Mouse (Mus musculus) embryonic facial prominence, embryonic 13.5 days (tissue): ENCODE data around the gene Ssx2ip. TPM values are rescaled to one million over a fixed set of nuclear protein-coding genes. Genes with fewer than 3 reads are reported as not detected.
"Not testable (repeated sequence)": the region's sequence is repeated elsewhere in the genome, so short reads cannot be mapped to it uniquely, and the experiment has no call there.

Experiments
- ATAC-seq: fragments of 200-750 bp; cut with Nextera tagmentation; 2 replicates; pipeline ENCODE4 v1.8.0; 2017; ENCODE audit warnings: low read depth; ENCODE audit not compliant: insufficient number of reproducible peaks, insufficient read depth, low FRiP score, low TSS enrichment
- H3K27ac ChIP-seq: fragments of 300-500 bp; sonication (generic); 2 replicates; pipeline ENCODE4 v1.5.1; 2015; ENCODE audit warnings: moderate library complexity, mild to moderate bottlenecking, inconsistent platforms
- H3K27me3 ChIP-seq: fragments of 300-500 bp; sonication (generic); 2 replicates; pipeline ENCODE4 v1.6.1; 2015; ENCODE audit warnings: mild to moderate bottlenecking, inconsistent platforms
- H3K36me3 ChIP-seq: fragments of 300-500 bp; sonication (generic); 2 replicates; pipeline ENCODE4 v1.6.1; 2015; ENCODE audit warnings: mild to moderate bottlenecking, inconsistent platforms
- H3K4me1 ChIP-seq: fragments of 300-500 bp; sonication (generic); 2 replicates; pipeline ENCODE4 v1.6.1; 2015; ENCODE audit warnings: inconsistent platforms
- H3K4me2 ChIP-seq: fragments of 300-500 bp; sonication (generic); 2 replicates; pipeline ENCODE4 v1.6.1; 2015; ENCODE audit warnings: moderate library complexity, mild to moderate bottlenecking, inconsistent platforms
- H3K4me3 ChIP-seq: fragments of 300-500 bp; sonication (generic); 2 replicates; pipeline ENCODE4 v1.5.1; 2015; ENCODE audit warnings: mild to moderate bottlenecking, inconsistent platforms
- H3K9ac ChIP-seq: fragments of 300-500 bp; sonication (generic); 2 replicates; pipeline ENCODE4 v1.6.1; 2015; ENCODE audit warnings: mild to moderate bottlenecking, inconsistent platforms
- H3K9me3 ChIP-seq: fragments of 300-500 bp; sonication (generic); 2 replicates; pipeline ENCODE4 v1.6.1; 2016; ENCODE audit warnings: inconsistent platforms
- WGBS: fragments of 180-500 bp; shearing (Covaris S2); methylation state at CpG from one replicate; pipeline ENCODE4 v1.1.7; 2015; ENCODE audit warnings: mixed read lengths; 5-methylcytosine and 5-hydroxymethylcytosine counted together
- polyA plus RNA-seq: library from polyadenylated mRNA; unstranded; fragments of >200 nt; fragmentation: Nextera tagmentation; extraction: Ambion mirVana; gene quantifications from 2 replicates; pipeline ENCODE4 v1.2.1, GENCODE M21; 2015

Gene Ssx2ip
- polyA plus RNA-seq, 1 experiment from 2014 or later: 22.1 TPM

DNA sequence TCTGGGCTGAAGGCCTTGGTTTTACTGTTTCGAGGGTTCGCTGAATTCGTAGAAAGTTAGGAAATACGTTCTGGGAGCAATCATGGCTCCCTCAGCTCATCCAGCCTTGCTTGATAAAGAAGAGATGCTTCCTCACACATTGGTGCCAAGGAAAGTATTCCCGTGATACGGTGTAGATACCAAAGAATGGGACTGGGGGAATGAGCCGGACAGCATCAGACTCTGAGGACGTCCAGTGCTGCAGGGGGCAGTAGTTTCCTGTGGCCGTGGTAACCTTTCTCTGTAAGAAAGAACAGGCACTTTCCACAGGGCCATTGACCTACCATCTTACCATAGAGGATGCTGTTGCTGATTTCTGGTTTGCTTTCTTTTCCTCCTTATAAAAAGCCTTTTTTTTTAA, 15.1 kb downstream of the Ssx2ip start:
- Histone ChIP-seq H3K4me2 (no peak overlapping the region), H3K4me3 (no peak overlapping the region), H3K9ac (no peak overlapping the region), H3K27ac (no peak overlapping the region), H3K36me3 (peaks cover 44% of the 10 kb centered on the region), H3K27me3 (no peaks in the 10 kb centered on the region), H3K9me3 (no peaks in the 10 kb centered on the region), H3K4me1 (peaks cover 3% of the 10 kb centered on the region; the same call in 1 of the 2 replicates)
- WGBS: 92% methylated on average over 9 of the region's 9 CpGs
- no peak for ATAC-seq

- ATAC-seq: no peak
- peaks cover 4% of the 10 kb centered on the region; the same call in 1 of the 2 replicates for H3K4me1 ChIP-seq
- peaks cover 44% of the 10 kb centered on the region for H3K36me3 ChIP-seq
Measured at GRCm38 (mm10) chr3:146419992-146420537, 15.6 kb downstream of the Ssx2ip start.

DNA sequence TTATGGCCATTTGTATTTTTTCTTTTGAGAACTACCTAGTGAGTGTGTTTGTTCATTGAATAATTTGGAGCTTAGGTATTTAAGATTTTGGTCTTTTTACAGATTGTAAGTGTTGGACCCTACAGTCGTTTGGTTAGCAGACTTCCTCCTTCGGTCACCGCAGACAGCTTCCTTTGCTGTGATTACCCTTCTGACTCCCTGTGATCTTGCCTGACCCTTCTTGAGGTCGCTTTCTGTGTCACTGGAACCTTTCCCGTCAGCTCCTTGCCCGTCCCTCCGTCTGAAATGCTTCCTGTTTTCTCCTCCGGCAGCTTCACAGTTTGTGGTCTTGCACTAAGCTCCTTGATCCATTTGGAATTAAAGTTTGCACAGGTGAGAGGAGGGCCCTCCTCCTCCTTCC, 17.3 kb downstream of the Ssx2ip start:
- Histone ChIP-seq H3K4me2 (no peak overlapping the region), H3K36me3 (peaks cover 48% of the 10 kb centered on the region), H3K27ac (no peak overlapping the region), H3K4me3 (no peak overlapping the region), H3K27me3 (no peaks in the 10 kb centered on the region), H3K9ac (no peak overlapping the region), H3K9me3 (no peaks in the 10 kb centered on the region), H3K4me1 (peaks cover 4% of the 10 kb centered on the region; the same call in 1 of the 2 replicates)
- no peak for ATAC-seq
- 31% methylated on average over 8 of the region's 8 CpGs for WGBS

More at GRCm38 (mm10) chr3:146419992-146420537, 15.6 kb downstream of the Ssx2ip start:
- Histone ChIP-seq H3K9ac (no peak overlapping the region), H3K4me2 (no peak overlapping the region), H3K27me3 (no peaks in the 10 kb centered on the region), H3K9me3 (no peaks in the 10 kb centered on the region), H3K4me3 (no peak overlapping the region), H3K27ac (no peak overlapping the region)
- 93% methylated on average over 15 of the region's 15 CpGs for WGBS

- no peak for ATAC-seq
- Histone ChIP-seq H3K4me2 (no peak overlapping the region), H3K4me1 (peaks cover 4% of the 10 kb centered on the region; the same call in 1 of the 2 replicates), H3K4me3 (no peak overlapping the region), H3K27me3 (no peaks in the 10 kb centered on the region), H3K36me3 (peaks cover 52% of the 10 kb centered on the region), H3K9me3 (no peaks in the 10 kb centered on the region), H3K27ac (no peak overlapping the region), H3K9ac (no peak overlapping the region)
- 82% methylated on average over 7 of the region's 7 CpGs for whole genome bisulfite sequencing
Measured at GRCm38 (mm10) chr3:146423710-146424109, 19.3 kb downstream of the Ssx2ip start.

- no peak overlapping the region for H3K9ac ChIP-seq
- peaks cover 4% of the 10 kb centered on the region; the same call in 1 of the 2 replicates for H3K4me1 ChIP-seq
- H3K27ac ChIP-seq: no peak overlapping the region
- no peak for ATAC-seq
- 68% methylated on average over 7 of the region's 7 CpGs for WGBS
- no peaks in the 10 kb centered on the region for H3K27me3 ChIP-seq
- no peak overlapping the region for H3K4me2 ChIP-seq
- H3K4me3 ChIP-seq: no peak overlapping the region
- H3K9me3 ChIP-seq: no peaks in the 10 kb centered on the region
- peaks cover 50% of the 10 kb centered on the region for H3K36me3 ChIP-seq
Measured at GRCm38 (mm10) chr3:146424306-146424900, 20.0 kb downstream of the Ssx2ip start.

GRCm38 (mm10) chr3:146425902-146426301, 21.5 kb downstream of the Ssx2ip start:
- no peak overlapping the region for H3K4me3 ChIP-seq
- no peak for ATAC-seq
- peaks cover 4% of the 10 kb centered on the region; the same call in 1 of the 2 replicates for H3K4me1 ChIP-seq
- WGBS: 49% methylated on average over 7 of the region's 7 CpGs
- H3K9me3 ChIP-seq: no peaks in the 10 kb centered on the region
- no peaks in the 10 kb centered on the region for H3K27me3 ChIP-seq
- peaks cover 45% of the 10 kb centered on the region for H3K36me3 ChIP-seq
- no peak overlapping the region for H3K27ac ChIP-seq
- H3K9ac ChIP-seq: no peak overlapping the region
- no peak overlapping the region for H3K4me2 ChIP-seq

DNA sequence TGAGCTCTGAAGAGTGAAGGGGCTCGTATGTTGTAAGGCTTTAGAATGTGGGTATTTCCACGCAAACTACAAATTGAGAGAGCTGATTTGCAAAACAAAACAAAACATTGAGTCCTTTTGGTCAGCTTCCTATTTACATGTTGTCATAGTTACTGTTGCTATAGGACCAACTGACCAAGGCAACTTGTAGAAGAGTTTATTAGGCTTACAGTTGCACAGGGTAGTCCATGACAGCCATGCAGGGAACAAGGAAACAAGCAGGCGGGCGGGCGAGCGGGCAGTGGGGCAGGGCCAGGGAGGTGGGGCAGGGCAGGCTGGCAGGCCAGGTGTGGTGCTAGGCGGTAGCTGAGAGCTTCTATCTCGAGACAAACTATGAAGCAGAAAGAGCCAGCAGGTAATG, 22.0 kb downstream of the Ssx2ip start:
- WGBS: 93% methylated on average over 8 of the region's 8 CpGs
- no peak overlapping the region for H3K27ac ChIP-seq
- ATAC-seq: no peak
- no peak overlapping the region for H3K9ac ChIP-seq
- peaks cover 48% of the 10 kb centered on the region for H3K36me3 ChIP-seq
- peaks cover 4% of the 10 kb centered on the region; the same call in 1 of the 2 replicates for H3K4me1 ChIP-seq
- H3K9me3 ChIP-seq: no peaks in the 10 kb centered on the region
- H3K4me2 ChIP-seq: no peak overlapping the region
- no peaks in the 10 kb centered on the region for H3K27me3 ChIP-seq
- no peak overlapping the region for H3K4me3 ChIP-seq

DNA sequence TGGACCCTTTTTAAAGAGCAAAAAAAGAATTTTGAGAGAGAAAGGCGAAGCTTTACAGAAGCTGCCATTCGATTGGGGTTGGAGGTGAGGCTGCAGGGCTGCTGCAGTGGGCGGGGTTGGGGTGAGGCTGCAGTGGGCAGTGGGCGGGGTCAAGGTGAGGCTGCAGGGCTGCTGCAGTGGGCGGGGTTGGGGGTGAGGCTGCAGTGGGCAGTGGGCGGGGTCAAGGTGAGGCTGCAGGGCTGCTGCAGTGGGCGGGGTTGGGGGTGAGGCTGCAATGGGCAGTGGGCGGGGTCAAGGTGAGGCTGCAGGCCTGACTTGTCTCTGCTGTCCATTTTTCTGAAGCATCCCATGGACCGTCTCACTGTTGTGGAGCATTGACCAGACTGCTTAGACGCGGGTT, 28.6 kb downstream of the Ssx2ip start:
- not testable (repeated sequence) for H3K27me3 ChIP-seq, H3K27ac ChIP-seq, H3K9ac ChIP-seq, ATAC-seq, H3K4me2 ChIP-seq, H3K4me3 ChIP-seq, H3K9me3 ChIP-seq, H3K4me1 ChIP-seq
- WGBS: 90% methylated on average over 11 of the region's 11 CpGs
- peaks cover 67% of the 10 kb centered on the region for H3K36me3 ChIP-seq

DNA sequence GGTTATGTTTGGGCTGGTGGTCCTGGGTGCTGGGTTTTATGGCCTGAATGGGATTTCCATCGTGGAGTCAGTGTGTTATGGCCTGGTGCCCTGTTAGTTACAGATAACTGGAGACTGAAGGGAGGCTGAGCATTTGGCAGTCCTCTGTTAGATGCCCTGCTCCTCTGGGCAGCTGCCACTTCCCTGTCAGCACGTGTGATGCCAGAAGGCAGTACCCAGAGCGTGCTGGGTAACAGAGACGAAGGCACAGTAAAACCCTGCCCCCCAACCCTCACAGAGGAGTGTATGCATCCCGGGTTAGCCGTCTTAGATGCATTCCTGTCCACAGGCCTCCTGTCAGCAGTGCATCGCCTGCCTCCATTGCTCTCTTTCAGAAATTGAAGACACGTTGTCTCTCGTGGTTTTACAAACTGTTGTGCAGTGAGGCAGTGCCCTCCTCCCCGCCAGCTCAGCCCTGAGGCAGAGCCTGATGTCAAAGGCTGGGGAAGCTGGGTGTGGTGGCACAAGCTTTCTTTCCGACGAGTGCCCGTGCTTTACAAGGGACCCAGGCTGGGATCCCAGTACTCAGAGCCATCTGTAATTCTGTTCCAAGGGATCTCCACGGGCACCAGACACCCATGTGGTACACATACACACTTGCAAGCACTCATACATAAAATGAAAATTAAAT, 29.4 kb downstream of the Ssx2ip start:
- Histone ChIP-seq H3K9me3 (no peaks in the 10 kb centered on the region), H3K27me3 (no peaks in the 10 kb centered on the region), H3K9ac (no peak overlapping the region), H3K4me2 (no peak overlapping the region), H3K4me1 (no peaks in the 10 kb centered on the region), H3K27ac (no peak overlapping the region), H3K4me3 (no peak overlapping the region), H3K36me3 (peaks cover 67% of the 10 kb centered on the region)
- 76% methylated on average over 14 of the region's 14 CpGs for WGBS
- no peak for ATAC-seq

- H3K27ac ChIP-seq: no peak overlapping the region
- no peak overlapping the region for H3K9ac ChIP-seq
- H3K4me1 ChIP-seq: no peaks in the 10 kb centered on the region
- no peaks in the 10 kb centered on the region for H3K27me3 ChIP-seq
- H3K36me3 ChIP-seq: peaks cover 64% of the 10 kb centered on the region
- no peaks in the 10 kb centered on the region for H3K9me3 ChIP-seq
- H3K4me2 ChIP-seq: no peak overlapping the region
- no peak overlapping the region for H3K4me3 ChIP-seq
- 90% methylated on average over 8 of the region's 8 CpGs for WGBS
- no peak for ATAC-seq
Measured at GRCm38 (mm10) chr3:146434686-146435085, 30.2 kb downstream of the Ssx2ip start.

- Histone ChIP-seq H3K4me2 (no peak overlapping the region), H3K27me3 (no peaks in the 10 kb centered on the region), H3K4me3 (no peak overlapping the region), H3K36me3 (peaks cover 64% of the 10 kb centered on the region), H3K4me1 (peaks cover 4% of the 10 kb centered on the region), H3K9me3 (no peaks in the 10 kb centered on the region), H3K27ac (no peak overlapping the region), H3K9ac (no peak overlapping the region)
- 91% methylated on average over 11 of the region's 11 CpGs for WGBS
- ATAC-seq: no peak
Measured at GRCm38 (mm10) chr3:146435533-146435932, 31.1 kb downstream of the Ssx2ip start.

DNA sequence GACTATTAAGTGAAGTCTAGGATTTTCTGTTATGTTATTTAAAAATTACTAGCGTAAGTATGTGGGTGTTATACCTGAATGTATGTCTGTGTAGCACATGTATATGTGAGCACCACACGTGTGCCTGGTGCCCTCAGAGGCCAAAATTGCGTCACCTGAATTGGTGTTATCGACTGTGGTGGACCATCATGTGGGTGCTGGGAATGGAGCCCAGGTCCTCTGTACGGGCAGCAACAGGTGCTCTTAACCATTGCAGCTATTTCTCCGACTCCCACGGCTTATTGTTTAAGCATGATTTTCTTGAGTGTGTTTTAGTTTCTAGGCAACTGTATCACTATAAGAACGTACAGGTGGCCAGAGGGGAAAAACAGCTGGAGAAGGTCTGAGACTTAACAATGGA, 31.7 kb downstream of the Ssx2ip start:
- no peak overlapping the region for H3K4me3 ChIP-seq
- no peaks in the 10 kb centered on the region for H3K27me3 ChIP-seq
- H3K9ac ChIP-seq: no peak overlapping the region
- ATAC-seq: no peak
- H3K9me3 ChIP-seq: no peaks in the 10 kb centered on the region
- H3K4me2 ChIP-seq: no peak overlapping the region
- WGBS: 89% methylated on average over 8 of the region's 8 CpGs
- H3K36me3 ChIP-seq: peaks cover 60% of the 10 kb centered on the region
- no peak overlapping the region for H3K27ac ChIP-seq
- peaks cover 6% of the 10 kb centered on the region for H3K4me1 ChIP-seq
